Mouse (Mus musculus) ES-Bruce4 (cell line): ENCODE data around the gene Hcls1.

Source experiments
- CTCF ChIP-seq: IDR thresholded peaks from one replicate; pipeline ENCODE4 v1.8.1; 2011; ENCODE audit warnings: low read depth, low read length
- POLR2A ChIP-seq: IDR thresholded peaks from one replicate; pipeline ENCODE4 v1.8.1; 2011; ENCODE audit warnings: low read length; ENCODE audit not compliant: insufficient read depth

DNA sequence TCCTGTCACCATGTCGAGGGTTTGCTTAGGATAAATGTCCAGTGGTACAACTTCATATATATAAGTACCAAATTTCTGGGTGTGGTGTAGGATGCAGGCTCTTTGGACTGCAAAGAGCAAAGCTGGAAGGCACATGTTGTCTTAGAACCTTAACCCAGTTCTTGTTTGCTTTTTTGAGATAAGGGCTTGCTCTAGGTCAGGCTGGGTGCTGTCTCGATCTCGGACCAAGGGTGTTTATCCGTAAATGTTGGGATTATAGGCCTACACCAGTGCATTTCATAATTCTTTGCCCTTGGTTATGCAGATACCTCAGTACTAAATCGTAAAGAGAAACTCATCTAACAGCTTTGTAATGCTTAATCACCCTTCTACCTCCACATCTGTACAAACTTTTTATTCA, 77.6 kb downstream of the Hcls1 start:
- TF ChIP-seq POLR2A (no peak), CTCF (no peak)
